Comparison of ENCODE assay signal across 8 mouse cellular contexts in genomic region chr1:131097700-131098094, GRCm38 (mm10). TPM values are rescaled to one million over a fixed set of nuclear protein-coding genes. Genes with fewer than 3 reads are reported as not detected.
DNase-seq lines count a peak whose midpoint lies in the region; ATAC-seq and TF ChIP-seq lines count a peak whose summit lies in the region.

Mapkapk2 (minus strand) TSS chr1:131097826.

- no peak for TF ChIP-seq CTCF in E14TG2a.4 (conservative IDR thresholded peaks at IDR 0.05; ENCODE audit: low read length)
- TF ChIP-seq CTCF in heart, postnatal 0 days (IDR thresholded peaks at IDR 0.05; ENCODE audit: low read depth), result no peak
- no peak for TF ChIP-seq CTCF in lung, adult 2 months (IDR thresholded peaks at IDR 0.05; ENCODE audit: insufficient read depth, low read length)

- H3K4me2 ChIP-seq in forebrain, embryonic 12.5 days, result peak within 1 kb of the TSS; percentile 66
- H3K4me2 ChIP-seq in heart, postnatal 0 days (ENCODE audit: low read depth, low read length), result peak within 1 kb of the TSS; percentile 72

- DNase-seq in c-Kit-positive CD71-positive TER-119-negative erythroid progenitor cells, embryonic 14.5 days (ENCODE audit: low read depth), result peak; percentile 83
- peak; percentile 98 for DNase-seq in heart, postnatal 0 days (ENCODE audit: low spot score)
- DNase-seq in kidney, postnatal 4 days, result peak; percentile 96 to 97
- DNase-seq in lung, adult 2 months, result peak; percentile 88
- DNase-seq in thymus, adult 18-20 months, result peak; percentile 73 to 79

- H3K36me3 ChIP-seq in E14TG2a.4 (ENCODE audit: insufficient read depth, low read length), result no peaks in the 10 kb centered on the region
- no peaks in the 10 kb centered on the region for H3K36me3 ChIP-seq in forebrain, embryonic 12.5 days (replicated peaks)
- H3K36me3 ChIP-seq in heart, postnatal 0 days (replicated peaks; ENCODE audit: control insufficient read depth, insufficient read depth, low read length), result no peaks in the 10 kb centered on the region

- peak within 1 kb of the TSS; percentile 93 for H3K9ac ChIP-seq in forebrain, embryonic 12.5 days
- H3K9ac ChIP-seq in heart, postnatal 0 days (replicated peaks; ENCODE audit: low read depth, low read length), result peak within 1 kb of the TSS; percentile 96

- ATAC-seq in forebrain, embryonic 12.5 days (ENCODE audit: low FRiP score), result peak; percentile 96
- peak; percentile 89 for ATAC-seq in heart, postnatal 0 days (ENCODE audit: insufficient read depth, low read depth)
- peak; percentile 92 for ATAC-seq in neutrophil, adult 5-6 weeks (ENCODE audit: extremely low read depth, insufficient number of reproducible peaks, low FRiP score, poor library complexity, severe bottlenecking)

- peaks cover 77% of the 10 kb centered on the region for H3K27me3 ChIP-seq in E14TG2a.4 (ENCODE audit: insufficient read depth, low read length)
- H3K27me3 ChIP-seq in forebrain, embryonic 12.5 days, result peaks cover 10% of the 10 kb centered on the region; the same call in 1 of the 2 replicates
- H3K27me3 ChIP-seq in heart, postnatal 0 days (ENCODE audit: control insufficient read depth, insufficient read depth, low read length), result no peaks in the 10 kb centered on the region

- TF ChIP-seq POLR2A in lung, adult 2 months (IDR thresholded peaks at IDR 0.05; ENCODE audit: borderline replicate concordance, extremely low read depth, low read depth, low read length), result peak; percentile 93

- H3K9me3 ChIP-seq in E14TG2a.4 (ENCODE audit: low read length), result no peaks in the 10 kb centered on the region
- no peaks in the 10 kb centered on the region for H3K9me3 ChIP-seq in forebrain, embryonic 12.5 days
- no peaks in the 10 kb centered on the region for H3K9me3 ChIP-seq in heart, postnatal 0 days (replicated peaks; ENCODE audit: control insufficient read depth, low read length)

- peak within 1 kb of the TSS; percentile 86 for H3K4me3 ChIP-seq in E14TG2a.4 (replicated peaks; ENCODE audit: low read length)
- H3K4me3 ChIP-seq in forebrain, embryonic 12.5 days (replicated peaks), result peak within 1 kb of the TSS; percentile 99
- H3K4me3 ChIP-seq in heart, postnatal 0 days (ENCODE audit: low read depth, low read length), result peak within 1 kb of the TSS; percentile 90
- H3K4me3 ChIP-seq in lung, adult 2 months (replicated peaks; ENCODE audit: extremely low read depth, low read depth, low read length), result peak within 1 kb of the TSS; percentile 83

- WGBS in forebrain, embryonic 12.5 days, result under 1% methylated on average over 32 of the region's 32 CpGs
- WGBS in heart, postnatal 0 days, result 0% methylated on average over 26 of the region's 32 CpGs
- 1% methylated on average over 31 of the region's 32 CpGs for WGBS in lung, adult 2 months

- H3K4me1 ChIP-seq in E14TG2a.4 (replicated peaks; ENCODE audit: low read depth, low read length), result peaks cover 12% of the 10 kb centered on the region
- H3K4me1 ChIP-seq in forebrain, embryonic 12.5 days, result peaks cover 36% of the 10 kb centered on the region
- H3K4me1 ChIP-seq in heart, postnatal 0 days (ENCODE audit: control insufficient read depth, insufficient read depth), result peaks cover 30% of the 10 kb centered on the region
- H3K4me1 ChIP-seq in lung, adult 2 months (ENCODE audit: control insufficient read depth, insufficient read depth, low read length), result peaks cover 14% of the 10 kb centered on the region

- H3K27ac ChIP-seq in forebrain, embryonic 12.5 days, result peak within 1 kb of the TSS; percentile 85
- peak within 1 kb of the TSS; percentile 96 for H3K27ac ChIP-seq in heart, postnatal 0 days (ENCODE audit: low read depth)

- peak; percentile 23; the same call in 1 of the 2 replicates for TF ChIP-seq EP300 in heart, postnatal 0 days (IDR thresholded peaks at IDR 0.05; ENCODE audit: low read depth)

RNA-seq across cellular contexts. Expression of gene Mapkapk2, which starts in this region (rescaled TPM):
- polyA plus RNA-seq in forebrain, embryonic 12.5 days (2016; fragmentation: Nextera tagmentation; extraction: Ambion mirVana), result 51.0 and 55.3 TPM in 2 replicates
- 302 and 348 TPM in 2 replicates for total RNA-seq in heart, postnatal 0 days (2014; rRNA removed; ENCODE audit: low replicate concordance)
- polyA plus RNA-seq in heart, postnatal 0 days (2015; fragmentation: Nextera tagmentation; extraction: Ambion mirVana), result 62.6 and 69.9 TPM in 2 replicates
- 91.4 and 120 TPM in 2 replicates for polyA plus RNA-seq in lung, adult 2 months (2012; rRNA removed)
- total RNA-seq in neutrophil, adult 5-6 weeks (2017), result 103 and 112 TPM in 2 replicates

Comparison
In these comparisons a context has a peak if more than half of its experiments do, and no peak if none do; other contexts are left out.
1. Peak in every context shown above with its lines: DNase-seq, ATAC-seq, H3K4me3 ChIP-seq and H3K27ac ChIP-seq.